Mouse (Mus musculus): ENCODE results near the gene Ppp2r1b. TPM values are rescaled to one million over a fixed set of nuclear protein-coding genes. Genes with fewer than 3 reads are reported as not detected.
A peak's percentile ranks its signal among the peaks of the same experiment; 100 is the strongest.

The Ppp2r1b gene
- total RNA-seq, 2 experiments from 2014 or later: 14.7 to 16.4 TPM

GRCm38 (mm10) chr9:50900026-50900920 lies 55.2 kb downstream of the Ppp2r1b start:
- intact Hi-C loops (cut with DNase I): no loop called here
- DNase-seq: peak; percentile 57 to 58

GRCm38 (mm10) chr9:50904196-50904847 lies 59.2 kb downstream of the Ppp2r1b start:
- no peak for DNase-seq
- intact Hi-C loops (cut with DNase I): no loop called here

GRCm38 (mm10) chr9:50905321-50905720 lies 60.2 kb downstream of the Ppp2r1b start:
- DNase-seq: no peak
- intact Hi-C loops (cut with DNase I): no loop called here

- intact Hi-C loops (cut with DNase I): no loop called here
Measured at GRCm38 (mm10) chr9:50911861-50912515, 66.9 kb downstream of the Ppp2r1b start.

GRCm38 (mm10) chr9:50918131-50918530 lies 73.0 kb downstream of the Ppp2r1b start:
- intact Hi-C loops (cut with DNase I): no loop called here
- DNase-seq: no peak

More at GRCm38 (mm10) chr9:50911861-50912515, 66.9 kb downstream of the Ppp2r1b start:
- DNase-seq: no peak

- intact Hi-C loops (cut with DNase I): no loop called here
Measured at GRCm38 (mm10) chr9:50919554-50919953, 74.5 kb downstream of the Ppp2r1b start.

GRCm38 (mm10) chr9:50920933-50921895 lies 76.1 kb downstream of the Ppp2r1b start:
- intact Hi-C loops (cut with DNase I): no loop called here
- no peak for DNase-seq

More at GRCm38 (mm10) chr9:50919554-50919953, 74.5 kb downstream of the Ppp2r1b start:
- no peak for DNase-seq

GRCm38 (mm10) chr9:50922363-50923153 lies 77.5 kb downstream of the Ppp2r1b start:
- no peak for DNase-seq
- intact Hi-C loops (cut with DNase I): no loop called here

- DNase-seq: no peak
- intact Hi-C loops (cut with DNase I): no loop called here
Measured at GRCm38 (mm10) chr9:50924454-50924853, 79.4 kb downstream of the Ppp2r1b start.

- no peak for DNase-seq
- intact Hi-C loops (cut with DNase I): no loop called here
Measured at GRCm38 (mm10) chr9:50925801-50926200, 80.7 kb downstream of the Ppp2r1b start.

GRCm38 (mm10) chr9:50929986-50930385 lies 84.9 kb downstream of the Ppp2r1b start:
- DNase-seq: no peak
- intact Hi-C loops (cut with DNase I): no loop called here

- no peak for DNase-seq
- intact Hi-C loops (cut with DNase I): no loop called here
Measured at GRCm38 (mm10) chr9:50941804-50942401, 96.8 kb downstream of the Ppp2r1b start.

GRCm38 (mm10) chr9:50942711-50943110 lies 97.6 kb downstream of the Ppp2r1b start:
- no peak for DNase-seq
- intact Hi-C loops (cut with DNase I): no loop called here

Other genes starting within 250 kb of the Ppp2r1b start
- gene Sdhd, start 241.5 kb upstream of the Ppp2r1b start, total RNA-seq (2021): 100 to 1,000 TPM; 780 to 786 TPM
- 100 to 1,000 TPM; 215 to 218 TPM for gene Timm8b, start 241.4 kb upstream of the Ppp2r1b start, total RNA-seq (2021)
- gene Pih1d2, start 228.0 kb upstream of the Ppp2r1b start, total RNA-seq (2021): under 1 TPM; 0.26 to 0.92 TPM
- gene Nkapd1, start 227.8 kb upstream of the Ppp2r1b start, total RNA-seq (2021): 10 to 100 TPM; 22.6 to 23.3 TPM
- 100 to 1,000 TPM; 336 to 364 TPM for gene Dlat, start 185.5 kb upstream of the Ppp2r1b start, total RNA-seq (2021)
- gene Dixdc1, start 105.8 kb upstream of the Ppp2r1b start, total RNA-seq (2021): 1 to 10 TPM; 7.4 to 7.7 TPM
- gene 2310030G06Rik, start 98.8 kb upstream of the Ppp2r1b start, total RNA-seq (2021): 1 to 10 TPM; 3.6 to 5.6 TPM
- 1,000 to 10,000 TPM; 1,315 to 1,426 TPM for gene Cryab, start 94.0 kb upstream of the Ppp2r1b start, total RNA-seq (2021)
- 100 to 1,000 TPM; 119 to 133 TPM for gene Hspb2, start 92.9 kb upstream of the Ppp2r1b start, total RNA-seq (2021)
- 1 to 10 TPM; 6.6 to 6.9 TPM for gene Fdxacb1, start 77.1 kb upstream of the Ppp2r1b start, total RNA-seq (2021)
- gene Alg9, start 70.3 kb upstream of the Ppp2r1b start, total RNA-seq (2021): 10 to 100 TPM; 10.5 to 16.1 TPM
- 10 to 100 TPM; 12.5 to 13.9 TPM for gene 1110032A03Rik, start 69.8 kb upstream of the Ppp2r1b start, total RNA-seq (2021)
- 10 to 100 TPM; 25.6 to 37.5 TPM for gene Sik2, start 163.8 kb downstream of the Ppp2r1b start, total RNA-seq (2021)
- not detected for gene Btg4, start 215.6 kb downstream of the Ppp2r1b start, total RNA-seq (2021)
- gene Layn, start 231.8 kb downstream of the Ppp2r1b start, total RNA-seq (2021): 10 to 100 TPM in 1 of 2 experiments, 1 to 10 TPM in 1; 9.3 to 11.7 TPM